Mouse (Mus musculus) MEL-GATA-1-ER (cell line): ENCODE results near the gene Ephb2.

Source experiments
- DNase-seq: peaks from one replicate; pipeline ENCODE4 v3.0.0-alpha.2; 2012; ENCODE audit warnings: low read depth; ENCODE audit errors: extremely low read depth

Gene Ephb2

GRCm38 (mm10) chr4:136836387-136836931 lies 671 bp upstream of the Ephb2 start:
- DNase-seq = no peak

GRCm38 (mm10) chr4:136834815-136835620 lies 770 bp downstream of the Ephb2 start:
- no peak for DNase-seq

GRCm38 (mm10) chr4:136834439-136834814 lies 1.4 kb downstream of the Ephb2 start:
- no peak for DNase-seq

- DNase-seq = no peak
These were observed 2.0 kb downstream of the Ephb2 start for GRCm38 (mm10) chr4:136833619-136834351.

- DNase-seq = peak; percentile 10
These were observed 3.1 kb downstream of the Ephb2 start for GRCm38 (mm10) chr4:136832559-136833232.

GRCm38 (mm10) chr4:136830272-136830823 lies 5.4 kb downstream of the Ephb2 start:
- DNase-seq = no peak

- no peak for DNase-seq
These were observed 6.0 kb downstream of the Ephb2 start for GRCm38 (mm10) chr4:136829837-136830236.

GRCm38 (mm10) chr4:136828664-136829569 lies 6.9 kb downstream of the Ephb2 start:
- no peak for DNase-seq

- DNase-seq = no peak
These were observed 10.7 kb downstream of the Ephb2 start for GRCm38 (mm10) chr4:136824935-136825552.

- no peak for DNase-seq
These were observed 15.7 kb downstream of the Ephb2 start for GRCm38 (mm10) chr4:136820069-136820522.

GRCm38 (mm10) chr4:136816701-136817100 lies 19.1 kb downstream of the Ephb2 start:
- DNase-seq = no peak

- no peak for DNase-seq
These were observed 20.4 kb downstream of the Ephb2 start for GRCm38 (mm10) chr4:136815364-136815763.

GRCm38 (mm10) chr4:136812543-136812942 lies 23.2 kb downstream of the Ephb2 start:
- DNase-seq = no peak

- no peak for DNase-seq
These were observed 24.2 kb downstream of the Ephb2 start for GRCm38 (mm10) chr4:136811596-136811995.

GRCm38 (mm10) chr4:136808478-136808877 lies 27.3 kb downstream of the Ephb2 start:
- DNase-seq = no peak

GRCm38 (mm10) chr4:136807448-136808009 lies 28.3 kb downstream of the Ephb2 start:
- DNase-seq = no peak

- no peak for DNase-seq
These were observed 29.5 kb downstream of the Ephb2 start for GRCm38 (mm10) chr4:136806254-136806653.

- DNase-seq = no peak
These were observed 31.4 kb downstream of the Ephb2 start for GRCm38 (mm10) chr4:136804343-136804742.

- DNase-seq = peak; percentile 44
These were observed 33.3 kb downstream of the Ephb2 start for GRCm38 (mm10) chr4:136802446-136802845.

- no peak for DNase-seq
These were observed 33.8 kb downstream of the Ephb2 start for GRCm38 (mm10) chr4:136801944-136802343.
